Mouse (Mus musculus): ENCODE measurements around the gene Snx4. TPM values are rescaled to one million over a fixed set of nuclear protein-coding genes. Genes with fewer than 3 reads are reported as not detected.

Gene Snx4
- polyA plus RNA-seq, 1 experiment, result 65.9 TPM

GRCm38 (mm10) chr16:33306633-33307070, 55.4 kb downstream of the Snx4 start:
- H3K4me3 ChIP-seq (ENCODE audit: insufficient read depth, low read length), result no peak overlapping the region
- no peak overlapping the region for H3K27ac ChIP-seq (ENCODE audit: insufficient read depth, low read depth, low read length)
- TF ChIP-seq CTCF (IDR thresholded peaks at IDR 0.05; ENCODE audit: low read depth, low read length) (peak; percentile 84), POLR2A (IDR thresholded peaks at IDR 0.05; ENCODE audit: borderline replicate concordance, low read depth, low read length) (no peak)
- no peaks in the 10 kb centered on the region for H3K4me1 ChIP-seq (ENCODE audit: control insufficient read depth, insufficient read depth, low read length)

GRCm38 (mm10) chr16:33307761-33308160, 56.5 kb downstream of the Snx4 start:
- no peak for TF ChIP-seq CTCF (IDR thresholded peaks at IDR 0.05; ENCODE audit: low read depth, low read length)
- Histone ChIP-seq H3K27ac (ENCODE audit: insufficient read depth, low read depth, low read length) (no peak overlapping the region), H3K4me1 (ENCODE audit: control insufficient read depth, insufficient read depth, low read length) (no peaks in the 10 kb centered on the region), H3K4me3 (ENCODE audit: insufficient read depth, low read length) (no peak overlapping the region)

GRCm38 (mm10) chr16:33309066-33309465, 57.8 kb downstream of the Snx4 start:
- TF ChIP-seq POLR2A (IDR thresholded peaks at IDR 0.05; ENCODE audit: borderline replicate concordance, low read depth, low read length) (no peak), CTCF (IDR thresholded peaks at IDR 0.05; ENCODE audit: low read depth, low read length) (no peak)
- no peaks in the 10 kb centered on the region for H3K4me1 ChIP-seq (ENCODE audit: control insufficient read depth, insufficient read depth, low read length)
- no peak overlapping the region for H3K27ac ChIP-seq (ENCODE audit: insufficient read depth, low read depth, low read length)
- no peak overlapping the region for H3K4me3 ChIP-seq (ENCODE audit: insufficient read depth, low read length)

DNA sequence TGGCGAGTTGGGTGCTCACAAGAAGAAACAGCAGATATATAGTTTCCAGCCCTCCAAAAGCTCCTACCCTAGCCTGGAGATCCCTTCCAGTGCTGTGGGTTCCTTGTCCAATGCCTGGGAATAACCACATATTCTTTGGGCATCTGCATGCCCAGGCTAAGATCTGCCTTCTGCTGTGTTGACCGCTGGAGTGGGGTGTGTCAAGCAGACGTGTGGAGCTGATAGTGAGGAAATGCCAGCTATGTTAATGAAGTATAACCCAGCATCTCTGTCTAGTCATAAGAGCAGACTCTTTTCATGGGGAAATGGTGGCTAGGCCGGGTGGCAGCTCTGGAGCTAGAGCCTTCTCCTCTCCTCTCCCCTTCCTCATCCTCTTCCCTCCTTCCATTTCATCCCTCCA, 64.4 kb downstream of the Snx4 start:
- TF ChIP-seq POLR2A (IDR thresholded peaks at IDR 0.05; ENCODE audit: borderline replicate concordance, low read depth, low read length) (no peak), CTCF (IDR thresholded peaks at IDR 0.05; ENCODE audit: low read depth, low read length) (no peak)
- H3K27ac ChIP-seq (ENCODE audit: insufficient read depth, low read depth, low read length), result no peak overlapping the region
- no peaks in the 10 kb centered on the region for H3K4me1 ChIP-seq (ENCODE audit: control insufficient read depth, insufficient read depth, low read length)
- H3K4me3 ChIP-seq (ENCODE audit: insufficient read depth, low read length), result no peak overlapping the region

GRCm38 (mm10) chr16:33317646-33318045, 66.4 kb downstream of the Snx4 start:
- Histone ChIP-seq H3K4me1 (ENCODE audit: control insufficient read depth, insufficient read depth, low read length) (no peaks in the 10 kb centered on the region), H3K4me3 (ENCODE audit: insufficient read depth, low read length) (no peak overlapping the region), H3K27ac (ENCODE audit: insufficient read depth, low read depth, low read length) (no peak overlapping the region)
- no peak for TF ChIP-seq CTCF (IDR thresholded peaks at IDR 0.05; ENCODE audit: low read depth, low read length)
- TF ChIP-seq POLR2A (IDR thresholded peaks at IDR 0.05; ENCODE audit: borderline replicate concordance, low read depth, low read length), result no peak

- Histone ChIP-seq H3K4me1 (ENCODE audit: control insufficient read depth, insufficient read depth, low read length) (no peaks in the 10 kb centered on the region), H3K27ac (ENCODE audit: insufficient read depth, low read depth, low read length) (no peak overlapping the region), H3K4me3 (ENCODE audit: insufficient read depth, low read length) (no peak overlapping the region)
- TF ChIP-seq POLR2A (IDR thresholded peaks at IDR 0.05; ENCODE audit: borderline replicate concordance, low read depth, low read length) (no peak), CTCF (IDR thresholded peaks at IDR 0.05; ENCODE audit: low read depth, low read length) (no peak)
Measured at GRCm38 (mm10) chr16:33318059-33318458, 66.8 kb downstream of the Snx4 start.

GRCm38 (mm10) chr16:33325704-33326455, 74.6 kb downstream of the Snx4 start:
- no peak overlapping the region for H3K27ac ChIP-seq (ENCODE audit: insufficient read depth, low read depth, low read length)
- H3K4me1 ChIP-seq (ENCODE audit: control insufficient read depth, insufficient read depth, low read length), result no peaks in the 10 kb centered on the region
- no peak overlapping the region for H3K4me3 ChIP-seq (ENCODE audit: insufficient read depth, low read length)
- no peak for TF ChIP-seq CTCF (IDR thresholded peaks at IDR 0.05; ENCODE audit: low read depth, low read length)
- TF ChIP-seq POLR2A (IDR thresholded peaks at IDR 0.05; ENCODE audit: borderline replicate concordance, low read depth, low read length), result no peak

GRCm38 (mm10) chr16:33326589-33326988, 75.3 kb downstream of the Snx4 start:
- H3K4me3 ChIP-seq (ENCODE audit: insufficient read depth, low read length), result no peak overlapping the region
- no peaks in the 10 kb centered on the region for H3K4me1 ChIP-seq (ENCODE audit: control insufficient read depth, insufficient read depth, low read length)
- TF ChIP-seq POLR2A (IDR thresholded peaks at IDR 0.05; ENCODE audit: borderline replicate concordance, low read depth, low read length) (no peak), CTCF (IDR thresholded peaks at IDR 0.05; ENCODE audit: low read depth, low read length) (no peak)
- no peak overlapping the region for H3K27ac ChIP-seq (ENCODE audit: insufficient read depth, low read depth, low read length)

DNA sequence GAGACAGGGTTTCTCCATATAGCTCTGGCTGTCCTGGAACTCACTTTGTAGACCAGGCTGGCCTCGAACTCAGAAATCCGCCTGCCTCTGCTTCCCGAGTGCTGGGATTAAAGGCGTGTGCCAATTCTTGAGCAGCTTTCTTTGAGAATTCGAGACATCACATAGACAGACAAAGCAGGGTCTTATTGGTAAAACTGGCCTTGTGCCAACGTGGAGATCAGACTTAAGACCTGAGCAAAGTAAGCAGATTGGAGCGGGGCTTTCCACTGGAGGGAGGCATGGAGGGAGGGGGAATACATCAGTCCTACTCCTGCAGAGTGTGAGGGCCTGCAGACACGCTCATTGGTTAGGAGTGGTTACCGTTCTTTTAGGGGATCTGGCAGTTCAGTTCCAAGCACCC, 75.9 kb downstream of the Snx4 start:
- H3K4me3 ChIP-seq (ENCODE audit: insufficient read depth, low read length), result no peak overlapping the region
- H3K27ac ChIP-seq (ENCODE audit: insufficient read depth, low read depth, low read length), result no peak overlapping the region
- TF ChIP-seq POLR2A (IDR thresholded peaks at IDR 0.05; ENCODE audit: borderline replicate concordance, low read depth, low read length) (no peak), CTCF (IDR thresholded peaks at IDR 0.05; ENCODE audit: low read depth, low read length) (no peak)
- H3K4me1 ChIP-seq (ENCODE audit: control insufficient read depth, insufficient read depth, low read length), result no peaks in the 10 kb centered on the region

GRCm38 (mm10) chr16:33333015-33333414, 81.8 kb downstream of the Snx4 start:
- Histone ChIP-seq H3K27ac (ENCODE audit: insufficient read depth, low read depth, low read length) (no peak overlapping the region), H3K4me3 (ENCODE audit: insufficient read depth, low read length) (no peak overlapping the region), H3K4me1 (ENCODE audit: control insufficient read depth, insufficient read depth, low read length) (no peaks in the 10 kb centered on the region)
- TF ChIP-seq CTCF (IDR thresholded peaks at IDR 0.05; ENCODE audit: low read depth, low read length) (no peak), POLR2A (IDR thresholded peaks at IDR 0.05; ENCODE audit: borderline replicate concordance, low read depth, low read length) (no peak)

All from bone marrow macrophage, adult 2 months (primary cell).